Mouse (Mus musculus): ENCODE measurements around the gene Tmem132d. TPM values are rescaled to one million over a fixed set of nuclear protein-coding genes. Genes with fewer than 3 reads are reported as not detected.
A peak's percentile ranks its signal among the peaks of the same experiment; 100 is the strongest.

The Tmem132d gene
- polyA plus RNA-seq, 1 experiment from 2014 or later = 0.19 TPM

GRCm38 (mm10) chr5:128235611-128236010 is 197.3 kb downstream of the Tmem132d start:
- Histone ChIP-seq H3K9ac (replicated peaks; ENCODE audit: low read depth, low read length) (no peak overlapping the region), H3K4me2 (replicated peaks; ENCODE audit: low read depth, low read length) (no peak overlapping the region), H3K36me3 (ENCODE audit: control insufficient read depth, insufficient read depth, low read length) (no peaks in the 10 kb centered on the region), H3K9me3 (ENCODE audit: control insufficient read depth, low read depth, low read length) (no peaks in the 10 kb centered on the region), H3K27ac (ENCODE audit: low read length) (no peak overlapping the region), H3K27me3 (ENCODE audit: control insufficient read depth, insufficient read depth, low read length) (no peaks in the 10 kb centered on the region), H3K4me3 (ENCODE audit: low read depth, low read length) (no peak overlapping the region), H3K4me1 (ENCODE audit: control insufficient read depth, insufficient read depth, low read length) (no peaks in the 10 kb centered on the region)
- 54% methylated on average over 1 of the region's 1 CpGs for WGBS
- ATAC-seq (ENCODE audit: insufficient number of reproducible peaks, insufficient read depth, low FRiP score, low read depth) = no peak

GRCm38 (mm10) chr5:128233101-128233500 is 199.8 kb downstream of the Tmem132d start:
- no peak for ATAC-seq (ENCODE audit: insufficient number of reproducible peaks, insufficient read depth, low FRiP score, low read depth)
- no peaks in the 10 kb centered on the region for H3K36me3 ChIP-seq (ENCODE audit: control insufficient read depth, insufficient read depth, low read length)
- H3K4me1 ChIP-seq (ENCODE audit: control insufficient read depth, insufficient read depth, low read length) = no peaks in the 10 kb centered on the region
- H3K9ac ChIP-seq (replicated peaks; ENCODE audit: low read depth, low read length) = no peak overlapping the region
- H3K9me3 ChIP-seq (ENCODE audit: control insufficient read depth, low read depth, low read length) = no peaks in the 10 kb centered on the region
- H3K27ac ChIP-seq (ENCODE audit: low read length) = no peak overlapping the region
- no peak overlapping the region for H3K4me3 ChIP-seq (ENCODE audit: low read depth, low read length)
- no peaks in the 10 kb centered on the region for H3K27me3 ChIP-seq (ENCODE audit: control insufficient read depth, insufficient read depth, low read length)
- no peak overlapping the region for H3K4me2 ChIP-seq (replicated peaks; ENCODE audit: low read depth, low read length)

- Histone ChIP-seq H3K27ac (ENCODE audit: low read length) (no peak overlapping the region), H3K4me3 (ENCODE audit: low read depth, low read length) (no peak overlapping the region), H3K4me1 (ENCODE audit: control insufficient read depth, insufficient read depth, low read length) (no peaks in the 10 kb centered on the region), H3K36me3 (ENCODE audit: control insufficient read depth, insufficient read depth, low read length) (no peaks in the 10 kb centered on the region), H3K4me2 (replicated peaks; ENCODE audit: low read depth, low read length) (no peak overlapping the region), H3K9me3 (ENCODE audit: control insufficient read depth, low read depth, low read length) (no peaks in the 10 kb centered on the region), H3K27me3 (ENCODE audit: control insufficient read depth, insufficient read depth, low read length) (no peaks in the 10 kb centered on the region), H3K9ac (replicated peaks; ENCODE audit: low read depth, low read length) (no peak overlapping the region)
- ATAC-seq (ENCODE audit: insufficient number of reproducible peaks, insufficient read depth, low FRiP score, low read depth) = no peak
Measured at GRCm38 (mm10) chr5:128218281-128218680, 214.6 kb downstream of the Tmem132d start.

DNA sequence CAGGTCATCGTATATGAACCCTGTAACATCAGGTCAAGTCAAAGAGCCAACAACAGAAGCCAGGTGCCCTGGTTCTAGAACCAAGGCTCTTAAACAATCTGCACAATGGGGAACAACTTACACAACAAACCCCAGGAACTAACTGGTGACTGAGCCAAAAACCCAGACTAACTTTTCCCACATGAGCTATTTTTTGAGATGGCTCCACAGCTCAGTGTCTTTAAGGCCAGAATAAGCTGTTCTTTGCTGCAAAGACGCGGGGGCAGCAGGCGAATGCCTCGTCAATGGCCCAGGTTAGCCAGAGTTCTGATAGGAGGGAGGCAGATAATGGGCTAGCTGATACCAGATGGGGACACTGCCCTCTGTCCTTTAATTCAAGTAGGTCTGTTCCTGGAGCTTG is 221.8 kb downstream of the Tmem132d start:
- H3K9ac ChIP-seq (replicated peaks; ENCODE audit: low read depth, low read length) = no peak overlapping the region
- no peaks in the 10 kb centered on the region for H3K4me1 ChIP-seq (ENCODE audit: control insufficient read depth, insufficient read depth, low read length)
- H3K4me2 ChIP-seq (replicated peaks; ENCODE audit: low read depth, low read length) = no peak overlapping the region
- WGBS = 82% methylated on average over 5 of the region's 5 CpGs
- H3K4me3 ChIP-seq (ENCODE audit: low read depth, low read length) = no peak overlapping the region
- no peaks in the 10 kb centered on the region for H3K27me3 ChIP-seq (ENCODE audit: control insufficient read depth, insufficient read depth, low read length)
- H3K27ac ChIP-seq (ENCODE audit: low read length) = no peak overlapping the region
- no peaks in the 10 kb centered on the region for H3K36me3 ChIP-seq (ENCODE audit: control insufficient read depth, insufficient read depth, low read length)
- ATAC-seq (ENCODE audit: insufficient number of reproducible peaks, insufficient read depth, low FRiP score, low read depth) = no peak
- no peaks in the 10 kb centered on the region for H3K9me3 ChIP-seq (ENCODE audit: control insufficient read depth, low read depth, low read length)

DNA sequence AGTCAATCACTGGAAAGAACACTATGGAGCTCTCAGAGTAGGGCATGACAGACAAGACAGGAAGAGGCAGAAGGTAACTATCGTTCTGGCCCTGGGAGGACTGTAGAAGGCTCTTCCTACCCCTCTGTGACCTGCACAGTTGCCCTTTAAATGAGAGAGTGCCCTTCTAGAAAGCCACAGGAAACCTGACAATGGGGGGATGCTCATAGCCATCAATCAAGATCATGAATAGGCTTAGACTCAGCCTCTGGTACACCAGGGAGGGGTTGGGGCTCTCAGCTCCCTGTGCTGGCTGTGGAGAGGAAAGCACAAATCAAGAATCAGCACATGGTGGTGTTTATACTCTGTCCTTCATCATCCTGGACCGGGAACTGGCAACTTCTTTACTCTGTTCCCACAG is 227.2 kb downstream of the Tmem132d start:
- H3K9me3 ChIP-seq (ENCODE audit: control insufficient read depth, low read depth, low read length) = no peaks in the 10 kb centered on the region
- no peak overlapping the region for H3K4me3 ChIP-seq (ENCODE audit: low read depth, low read length)
- 17% methylated on average over 2 of the region's 2 CpGs for WGBS
- ATAC-seq (ENCODE audit: insufficient number of reproducible peaks, insufficient read depth, low FRiP score, low read depth) = no peak
- no peak overlapping the region for H3K4me2 ChIP-seq (replicated peaks; ENCODE audit: low read depth, low read length)
- no peaks in the 10 kb centered on the region for H3K36me3 ChIP-seq (ENCODE audit: control insufficient read depth, insufficient read depth, low read length)
- no peak overlapping the region for H3K27ac ChIP-seq (ENCODE audit: low read length)
- H3K4me1 ChIP-seq (ENCODE audit: control insufficient read depth, insufficient read depth, low read length) = no peaks in the 10 kb centered on the region
- H3K27me3 ChIP-seq (ENCODE audit: control insufficient read depth, insufficient read depth, low read length) = no peaks in the 10 kb centered on the region
- H3K9ac ChIP-seq (replicated peaks; ENCODE audit: low read depth, low read length) = no peak overlapping the region

DNA sequence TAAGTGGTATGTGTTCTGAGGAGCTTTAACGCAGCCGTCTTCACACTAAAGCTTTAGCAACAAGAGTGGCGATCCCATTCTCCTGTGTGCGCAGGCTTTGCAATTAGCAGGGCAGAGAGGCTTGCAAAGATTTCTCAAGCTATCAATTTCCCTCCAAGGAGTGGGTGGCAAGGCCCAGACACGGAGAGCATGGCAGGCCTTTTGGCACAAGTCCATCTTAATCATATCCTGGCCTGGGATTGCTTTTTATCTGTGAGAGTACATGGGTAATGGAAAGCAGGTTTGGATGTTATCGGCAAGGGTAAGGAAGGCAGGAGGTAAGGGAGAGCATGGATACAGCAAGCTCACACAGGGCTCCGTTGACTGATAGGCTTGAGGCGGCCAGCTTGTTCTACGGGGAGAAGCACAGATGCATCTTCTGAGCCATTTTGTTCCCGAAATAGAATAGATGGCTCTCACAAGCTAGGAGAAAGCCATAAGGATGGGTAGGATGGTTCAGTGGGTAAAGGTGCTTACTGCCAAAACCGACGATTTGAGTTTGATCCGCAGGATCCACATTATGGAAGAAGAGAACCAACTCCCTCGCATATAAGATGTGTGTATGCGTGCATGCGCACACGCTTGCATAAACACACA is 228.1 kb downstream of the Tmem132d start:
- no peaks in the 10 kb centered on the region for H3K4me1 ChIP-seq (ENCODE audit: control insufficient read depth, insufficient read depth, low read length)
- no peak for ATAC-seq (ENCODE audit: insufficient number of reproducible peaks, insufficient read depth, low FRiP score, low read depth)
- whole genome bisulfite sequencing = 67% methylated on average over 17 of the region's 17 CpGs
- no peak overlapping the region for H3K4me3 ChIP-seq (ENCODE audit: low read depth, low read length)
- no peaks in the 10 kb centered on the region for H3K27me3 ChIP-seq (ENCODE audit: control insufficient read depth, insufficient read depth, low read length)
- no peaks in the 10 kb centered on the region for H3K36me3 ChIP-seq (ENCODE audit: control insufficient read depth, insufficient read depth, low read length)
- H3K9me3 ChIP-seq (ENCODE audit: control insufficient read depth, low read depth, low read length) = no peaks in the 10 kb centered on the region
- H3K9ac ChIP-seq (replicated peaks; ENCODE audit: low read depth, low read length) = no peak overlapping the region
- no peak overlapping the region for H3K4me2 ChIP-seq (replicated peaks; ENCODE audit: low read depth, low read length)
- H3K27ac ChIP-seq (ENCODE audit: low read length) = no peak overlapping the region; the same call in 1 of the 2 replicates

- H3K9ac ChIP-seq (replicated peaks; ENCODE audit: low read depth, low read length) = no peak overlapping the region
- 26% methylated on average over 9 of the region's 9 CpGs for WGBS
- H3K4me3 ChIP-seq (ENCODE audit: low read depth, low read length) = no peak overlapping the region
- H3K9me3 ChIP-seq (ENCODE audit: control insufficient read depth, low read depth, low read length) = no peaks in the 10 kb centered on the region
- ATAC-seq (ENCODE audit: insufficient number of reproducible peaks, insufficient read depth, low FRiP score, low read depth) = peak; percentile 76; the same call in 1 of the 2 replicates
- H3K27ac ChIP-seq (ENCODE audit: low read length) = 0 out of 2 replicates have a peak overlapping the region, but pooled peaks have one; percentile 23
- no peaks in the 10 kb centered on the region for H3K27me3 ChIP-seq (ENCODE audit: control insufficient read depth, insufficient read depth, low read length)
- H3K36me3 ChIP-seq (ENCODE audit: control insufficient read depth, insufficient read depth, low read length) = no peaks in the 10 kb centered on the region
- no peak overlapping the region for H3K4me2 ChIP-seq (replicated peaks; ENCODE audit: low read depth, low read length)
- H3K4me1 ChIP-seq (ENCODE audit: control insufficient read depth, insufficient read depth, low read length) = no peaks in the 10 kb centered on the region
Measured at GRCm38 (mm10) chr5:128203879-128204581, 228.8 kb downstream of the Tmem132d start.

- Histone ChIP-seq H3K9me3 (ENCODE audit: control insufficient read depth, low read depth, low read length) (no peaks in the 10 kb centered on the region), H3K4me2 (replicated peaks; ENCODE audit: low read depth, low read length) (no peak overlapping the region), H3K4me1 (ENCODE audit: control insufficient read depth, insufficient read depth, low read length) (no peaks in the 10 kb centered on the region), H3K4me3 (ENCODE audit: low read depth, low read length) (no peak overlapping the region), H3K36me3 (ENCODE audit: control insufficient read depth, insufficient read depth, low read length) (no peaks in the 10 kb centered on the region), H3K27ac (ENCODE audit: low read length) (no peak overlapping the region), H3K27me3 (ENCODE audit: control insufficient read depth, insufficient read depth, low read length) (no peaks in the 10 kb centered on the region), H3K9ac (replicated peaks; ENCODE audit: low read depth, low read length) (no peak overlapping the region)
- no peak for ATAC-seq (ENCODE audit: insufficient number of reproducible peaks, insufficient read depth, low FRiP score, low read depth)
- 87% methylated on average over 4 of the region's 4 CpGs for WGBS
Measured at GRCm38 (mm10) chr5:128194106-128194505, 238.8 kb downstream of the Tmem132d start.
